Mouse (Mus musculus): ENCODE measurements at regions not wholly inside any gene's neighbourhood (a gene's known extent, or its start where the extent isn't known, plus 50 kb on each side); places are given as distances from the start of the nearest gene placed in this dataset.

GRCm38 (mm10) chr4:71332018-71332417, 425.7 kb downstream of the Gm11232 start:
- no peak for TF ChIP-seq CTCF (IDR thresholded peaks at IDR 0.05; ENCODE audit: control insufficient read depth, insufficient read depth, insufficient read length)
- no peak for TF ChIP-seq MYOG (IDR thresholded peaks at IDR 0.05; ENCODE audit: control insufficient read depth, extremely low read depth, insufficient read length)
- no peak for TF ChIP-seq USF1 (IDR thresholded peaks at IDR 0.05; ENCODE audit: low read depth)
- TF ChIP-seq MAX (IDR thresholded peaks at IDR 0.05): no peak
- no peak for TF ChIP-seq MYOD1 (IDR thresholded peaks at IDR 0.05; ENCODE audit: control insufficient read depth, insufficient read length, low read depth)
- no peak for TF ChIP-seq CEBPB (IDR thresholded peaks at IDR 0.05; ENCODE audit: low read depth)
